Mouse (Mus musculus): ENCODE data around the gene Srcin1.

- TF ChIP-seq CTCF (IDR thresholded peaks at IDR 0.05; ENCODE audit: insufficient read depth, low read length) (no peak), POLR2A (IDR thresholded peaks at IDR 0.05; ENCODE audit: borderline replicate concordance, extremely low read depth, low read depth, low read length) (no peak)
Measured at GRCm38 (mm10) chr11:97502383-97502782, 73.6 kb downstream of the Srcin1 start.

All from lung, adult 2 months (tissue).